Mouse (Mus musculus) thymus, postnatal 10 days (tissue): ENCODE data around the gene Lrrc38.
A peak's percentile ranks its signal among the peaks of the same experiment; 100 is the strongest.
"Not testable (repeated sequence)": the region's sequence is repeated elsewhere in the genome, so short reads cannot be mapped to it uniquely, and the experiment has no call there.

Experiments used
- DNase-seq, 2 experiments: peaks; one replicate each; pipeline ENCODE4 v3.0.0; 2021; ENCODE audit warnings: low spot score in 2 of 2

Gene Lrrc38

GRCm38 (mm10) chr4:143349484-143349906 lies at the start of gene Lrrc38:
Gene Lrrc38 (plus strand): TSS chr4:143349757.
- no peak for DNase-seq

GRCm38 (mm10) chr4:143300113-143300688 lies 49.4 kb upstream of the Lrrc38 start:
- DNase-seq: no peak

GRCm38 (mm10) chr4:143301042-143301441 lies 48.5 kb upstream of the Lrrc38 start:
- no peak for DNase-seq

- no peak for DNase-seq
Observed at GRCm38 (mm10) chr4:143301875-143302274, 47.7 kb upstream of the Lrrc38 start.

GRCm38 (mm10) chr4:143302279-143302890 lies 47.2 kb upstream of the Lrrc38 start:
- DNase-seq: no peak

GRCm38 (mm10) chr4:143305031-143305430 lies 44.5 kb upstream of the Lrrc38 start:
- DNase-seq: no peak

GRCm38 (mm10) chr4:143305987-143306772 lies 43.4 kb upstream of the Lrrc38 start:
- no peak for DNase-seq

- no peak for DNase-seq
Observed at GRCm38 (mm10) chr4:143311341-143311740, 38.2 kb upstream of the Lrrc38 start.

GRCm38 (mm10) chr4:143313299-143313698 lies 36.3 kb upstream of the Lrrc38 start:
- DNase-seq: no peak

GRCm38 (mm10) chr4:143324176-143324924 lies 25.2 kb upstream of the Lrrc38 start:
- no peak for DNase-seq

- no peak for DNase-seq
Observed at GRCm38 (mm10) chr4:143324925-143325624, 24.5 kb upstream of the Lrrc38 start.

GRCm38 (mm10) chr4:143325625-143325941 lies 24.0 kb upstream of the Lrrc38 start:
- DNase-seq: peak in 1 of 2 experiments; percentile 63

GRCm38 (mm10) chr4:143330566-143330965 lies 19.0 kb upstream of the Lrrc38 start:
- no peak for DNase-seq

GRCm38 (mm10) chr4:143331787-143332186 lies 17.8 kb upstream of the Lrrc38 start:
- no peak for DNase-seq

- DNase-seq: no peak
Observed at GRCm38 (mm10) chr4:143334145-143334544, 15.4 kb upstream of the Lrrc38 start.

GRCm38 (mm10) chr4:143334995-143335394 lies 14.6 kb upstream of the Lrrc38 start:
- no peak for DNase-seq

GRCm38 (mm10) chr4:143336096-143336495 lies 13.5 kb upstream of the Lrrc38 start:
- no peak for DNase-seq

- DNase-seq: no peak
Observed at GRCm38 (mm10) chr4:143339808-143340207, 9.7 kb upstream of the Lrrc38 start.

- no peak for DNase-seq
Observed at GRCm38 (mm10) chr4:143341470-143341869, 8.1 kb upstream of the Lrrc38 start.

- DNase-seq: not testable (repeated sequence)
Observed at GRCm38 (mm10) chr4:143345491-143345890, 4.1 kb upstream of the Lrrc38 start.

GRCm38 (mm10) chr4:143348678-143349077 lies 879 bp upstream of the Lrrc38 start:
- no peak for DNase-seq
